Mouse (Mus musculus) small intestine, adult 2 months (tissue): ENCODE measurements around the gene Dhrs1.

Experiments
- CTCF ChIP-seq: fragments of 200-500 bp; IDR thresholded peaks from 2 replicates; pipeline ENCODE4 v1.5.1; 2012; ENCODE audit warnings: low read depth, mild to moderate bottlenecking, control low read depth, inconsistent platforms, low read length, moderate library complexity, mixed read lengths; ENCODE audit not compliant: insufficient replicate concordance, insufficient read length; ENCODE audit errors: extremely low read depth
- POLR2A ChIP-seq: fragments of 200-500 bp; IDR thresholded peaks from 2 replicates; pipeline ENCODE4 v1.6.1; 2012; ENCODE audit warnings: low read depth, mild to moderate bottlenecking, control low read depth, inconsistent platforms, low read length, moderate library complexity

DNA sequence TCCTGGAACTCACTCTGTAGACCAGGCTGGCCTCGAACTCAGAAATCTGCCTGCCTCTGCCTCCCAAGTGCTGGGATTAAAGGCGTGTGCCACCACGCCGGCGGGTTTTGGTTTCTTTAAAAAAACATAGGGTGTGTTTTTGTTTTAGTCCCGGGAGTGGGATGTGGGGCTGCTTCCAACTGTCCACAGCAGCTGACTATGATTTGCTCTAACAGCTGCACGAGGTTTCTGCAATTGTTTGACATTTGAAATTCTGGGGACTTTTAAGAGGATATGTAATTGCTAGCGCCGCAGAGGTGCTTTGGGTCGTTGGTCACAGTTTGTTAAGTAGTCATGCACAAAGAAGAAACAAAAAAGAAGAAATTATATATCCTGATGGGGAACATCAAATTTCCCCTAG lies 56.1 kb downstream of the Dhrs1 start:
- TF ChIP-seq CTCF (no peak), POLR2A (no peak)
